Mouse (Mus musculus) lung, adult 2 months (tissue): ENCODE measurements around the gene 4930402F06Rik.

ENCODE experiments used
- CTCF ChIP-seq: fragments of 200-500 bp; IDR thresholded peaks from 2 replicates; pipeline ENCODE4 v1.5.1; 2011; ENCODE audit warnings: mild to moderate bottlenecking, low read length, control low read depth; ENCODE audit not compliant: insufficient read depth
- POLR2A ChIP-seq: fragments of 200-500 bp; IDR thresholded peaks from 2 replicates; pipeline ENCODE4 v1.6.1; 2011; ENCODE audit warnings: low read depth, mild to moderate bottlenecking, control low read depth, low read length, borderline replicate concordance; ENCODE audit errors: extremely low read depth

- TF ChIP-seq CTCF (no peak), POLR2A (no peak)
Observed at GRCm38 (mm10) chr2:35440480-35440879, 43.5 kb upstream of the 4930402F06Rik start.
